Mouse (Mus musculus): ENCODE results near the gene Mfsd13b.
"Not testable (repeated sequence)": the region's sequence is repeated elsewhere in the genome, so short reads cannot be mapped to it uniquely, and the experiment has no call there.

Gene Mfsd13b

GRCm38 (mm10) chr7:120980931-120981924 lies 1.1 kb upstream of the Mfsd13b start:
- peak; percentile 42 to 67 for DNase-seq (ENCODE audit: low read depth in 2 of 2, low spot score in 2 of 2)

GRCm38 (mm10) chr7:120982968-120983367 lies 659 bp downstream of the Mfsd13b start:
- no peak for DNase-seq (ENCODE audit: low read depth in 2 of 2, low spot score in 2 of 2)

DNA sequence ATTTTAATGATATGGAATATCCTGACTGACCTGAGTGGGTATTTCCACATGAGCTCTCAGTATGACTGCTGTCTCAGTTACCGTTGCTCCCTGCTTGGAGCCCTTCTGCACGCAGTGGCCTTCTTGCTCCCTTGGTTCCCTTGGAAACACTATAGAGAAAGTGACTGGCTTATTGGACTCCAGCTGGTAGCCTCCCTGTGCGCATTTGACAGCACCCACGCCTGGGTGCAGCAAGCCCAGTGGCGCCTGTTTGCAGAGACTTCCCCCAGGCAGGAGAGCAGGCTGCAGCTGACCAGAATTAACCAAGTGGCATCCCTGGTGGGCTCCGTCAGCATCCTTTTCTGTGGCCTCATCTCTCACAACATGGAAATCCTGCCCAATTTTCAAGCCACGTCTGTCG lies 8.9 kb downstream of the Mfsd13b start:
- no peak for DNase-seq (ENCODE audit: low read depth in 2 of 2, low spot score in 2 of 2)

GRCm38 (mm10) chr7:120999021-120999530 lies 16.8 kb downstream of the Mfsd13b start:
- DNase-seq (ENCODE audit: low read depth in 2 of 2, low spot score in 2 of 2), result no peak

- DNase-seq (ENCODE audit: low read depth in 2 of 2, low spot score in 2 of 2), result no peak
Measured at GRCm38 (mm10) chr7:121000065-121000822, 17.9 kb downstream of the Mfsd13b start.

DNA sequence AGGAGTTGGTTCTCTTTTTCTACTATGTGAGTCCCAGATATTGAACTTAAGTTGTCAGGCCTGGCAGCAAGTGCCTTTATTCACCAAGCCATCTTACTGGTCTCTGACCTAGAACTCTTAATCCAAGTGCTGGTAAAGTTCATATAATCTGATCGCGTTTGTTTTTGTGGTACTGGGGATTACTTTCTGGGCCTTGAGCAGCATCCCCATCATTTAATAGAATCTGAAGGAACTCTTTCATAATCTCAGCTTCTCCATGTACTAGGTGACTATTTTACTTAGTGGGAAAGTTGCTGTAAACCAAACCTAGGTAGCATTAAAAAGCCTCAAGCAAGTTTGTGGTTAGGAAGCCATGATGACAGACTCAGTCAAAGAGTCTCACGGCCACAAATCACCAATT lies 19.6 kb downstream of the Mfsd13b start:
- no peak for DNase-seq (ENCODE audit: low read depth in 2 of 2, low spot score in 2 of 2)

- DNase-seq (ENCODE audit: low read depth in 2 of 2, low spot score in 2 of 2), result no peak
Measured at GRCm38 (mm10) chr7:121002407-121002928, 20.2 kb downstream of the Mfsd13b start.

DNA sequence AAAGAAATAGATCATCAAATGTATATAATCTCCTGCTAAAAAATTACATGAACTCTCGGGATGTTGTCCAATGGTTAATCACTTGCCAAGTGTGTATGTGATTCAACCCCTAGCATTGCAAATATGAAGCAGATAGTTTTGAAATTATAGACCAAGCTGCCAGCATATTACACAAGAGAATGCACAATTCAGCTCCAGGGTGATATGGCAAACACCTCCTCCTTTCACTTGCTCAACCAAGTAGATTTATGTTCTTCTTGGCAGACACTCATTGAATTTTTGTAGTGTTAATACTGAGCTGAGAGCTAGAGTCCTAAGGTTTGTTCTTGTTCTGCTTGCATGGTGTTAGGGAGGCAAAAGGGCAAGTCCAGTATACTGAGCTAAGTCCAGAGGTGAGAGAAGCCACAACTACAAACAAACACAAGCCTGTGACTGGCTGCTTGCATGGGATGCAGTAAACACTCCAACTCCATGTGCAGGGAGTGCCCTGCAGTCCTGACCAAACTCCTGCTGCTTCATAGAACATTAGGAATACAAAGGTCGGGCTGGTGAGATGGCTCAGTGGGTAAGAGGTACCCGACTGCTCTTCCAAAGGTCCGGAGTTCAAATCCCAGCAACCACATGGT lies 21.6 kb downstream of the Mfsd13b start:
- DNase-seq (ENCODE audit: low read depth in 2 of 2, low spot score in 2 of 2), result no peak

- DNase-seq (ENCODE audit: low read depth in 2 of 2, low spot score in 2 of 2), result no peak
Measured at GRCm38 (mm10) chr7:121011794-121012689, 29.7 kb downstream of the Mfsd13b start.

GRCm38 (mm10) chr7:121014486-121014885 lies 32.2 kb downstream of the Mfsd13b start:
- DNase-seq (ENCODE audit: low read depth in 2 of 2, low spot score in 2 of 2), result no peak

GRCm38 (mm10) chr7:121018778-121019177 lies 36.5 kb downstream of the Mfsd13b start:
- no peak for DNase-seq (ENCODE audit: low read depth in 2 of 2, low spot score in 2 of 2)

- peak; percentile 27 to 51 for DNase-seq (ENCODE audit: low read depth in 2 of 2, low spot score in 2 of 2)
Measured at GRCm38 (mm10) chr7:121020277-121020676, 38.0 kb downstream of the Mfsd13b start.

GRCm38 (mm10) chr7:121025221-121026008 lies 43.1 kb downstream of the Mfsd13b start:
- no peak for DNase-seq (ENCODE audit: low read depth in 2 of 2, low spot score in 2 of 2)

DNA sequence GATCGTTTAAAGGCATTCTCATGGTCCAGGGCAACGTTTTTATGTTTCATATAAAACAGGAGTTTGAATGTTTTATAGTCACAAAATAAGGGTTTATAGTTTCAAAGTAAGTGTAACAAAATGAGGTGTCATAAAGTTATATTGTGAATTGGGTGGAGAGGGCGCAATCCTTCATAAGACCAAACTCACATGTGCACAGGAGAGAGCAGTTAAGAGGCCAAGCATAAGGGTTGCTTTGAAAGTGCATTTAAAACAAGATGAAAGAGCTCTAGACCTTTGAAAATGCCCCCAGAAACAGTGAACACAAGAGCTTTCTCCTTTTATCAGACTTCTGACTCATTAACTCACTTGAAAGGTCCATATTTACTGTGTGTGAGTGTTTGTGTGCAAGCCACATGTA lies 44.0 kb downstream of the Mfsd13b start:
- no peak for DNase-seq (ENCODE audit: low read depth in 2 of 2, low spot score in 2 of 2)

DNA sequence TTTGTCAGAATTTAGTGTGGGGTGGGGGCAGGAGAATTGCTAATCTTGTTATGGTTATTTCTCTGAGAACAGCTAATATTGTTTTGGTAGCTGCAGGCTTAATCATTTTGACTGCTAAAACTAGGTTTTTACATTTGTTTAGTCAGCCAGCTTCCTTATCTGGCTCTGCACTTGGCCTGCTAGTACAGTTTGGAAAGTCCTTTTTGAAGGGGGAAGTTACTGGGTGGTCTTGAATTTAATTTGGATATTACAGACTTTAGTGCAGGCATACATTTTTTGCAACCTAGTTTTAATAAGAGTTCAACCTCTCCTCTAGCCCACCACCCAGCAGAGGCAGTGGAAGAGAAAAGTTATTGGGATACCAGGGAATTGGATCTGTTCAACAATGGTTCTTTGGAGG lies 47.6 kb downstream of the Mfsd13b start:
- not testable (repeated sequence) for DNase-seq (ENCODE audit: low read depth in 2 of 2, low spot score in 2 of 2)

- peak; percentile 90 to 92 for DNase-seq (ENCODE audit: low read depth in 2 of 2, low spot score in 2 of 2)
Measured at GRCm38 (mm10) chr7:121033856-121034652, 51.7 kb downstream of the Mfsd13b start, which contains the start of gene Mettl9. Gene Mettl9 (plus strand): TSS chr7:121034445.

DNA sequence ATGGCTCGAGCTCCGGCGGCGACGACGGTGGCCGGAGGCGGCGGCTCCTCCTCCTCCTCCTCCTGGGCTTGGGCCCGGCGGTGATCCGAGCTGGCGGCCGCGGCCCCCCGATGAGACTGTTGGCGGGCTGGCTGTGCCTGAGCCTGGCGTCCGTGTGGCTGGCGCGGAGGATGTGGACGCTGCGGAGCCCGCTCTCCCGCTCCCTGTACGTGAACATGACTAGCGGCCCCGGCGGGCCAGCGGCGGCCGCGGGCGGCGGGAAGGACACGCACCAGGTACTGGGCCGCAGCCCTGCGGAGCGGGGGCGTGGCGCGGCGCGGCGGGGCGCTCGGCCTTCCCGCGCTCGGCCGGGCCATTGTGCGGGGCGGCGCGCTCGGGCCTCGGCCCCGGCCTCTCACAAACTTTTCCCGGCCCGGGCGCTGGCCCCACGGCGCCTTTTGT lies 52.4 kb downstream of the Mfsd13b start:
- peak in 1 of 2 experiments; percentile 57 for DNase-seq (ENCODE audit: low read depth in 2 of 2, low spot score in 2 of 2)

DNA sequence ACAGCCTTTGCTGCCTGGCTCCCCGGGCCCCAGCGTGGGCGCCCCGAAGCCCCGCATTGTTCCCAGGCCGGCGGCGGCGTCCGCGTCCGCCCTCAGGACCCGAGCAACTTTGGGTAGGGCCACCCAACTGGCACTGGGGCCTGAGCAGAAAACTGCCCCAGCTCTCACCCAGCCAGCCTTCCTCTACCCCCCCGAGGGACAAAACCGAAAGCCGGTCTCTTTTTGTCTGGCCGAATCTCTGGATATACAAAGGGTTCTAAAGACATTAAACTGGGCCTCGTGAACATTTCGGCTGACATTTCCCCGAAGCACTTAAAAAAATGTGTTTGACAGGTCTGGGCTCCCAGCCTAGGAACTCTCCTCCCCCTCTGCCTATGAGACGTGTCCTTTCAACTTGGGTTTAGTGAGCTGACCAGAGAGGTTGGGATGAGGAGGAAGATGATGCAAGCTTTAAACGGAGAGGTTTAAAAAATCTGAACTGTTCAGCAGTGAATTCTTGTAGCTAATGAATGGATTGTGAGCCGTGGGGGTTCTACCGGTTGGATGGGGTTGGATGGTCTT lies 52.9 kb downstream of the Mfsd13b start:
- DNase-seq (ENCODE audit: low read depth in 2 of 2, low spot score in 2 of 2), result no peak

Measured in CD8-positive naive resting alpha-beta T cell, adult 2 months (primary cell).